Mouse (Mus musculus) stomach, embryonic 14.5 days (tissue): ENCODE results near the gene Socs1. TPM values are rescaled to one million over a fixed set of nuclear protein-coding genes. Genes with fewer than 3 reads are reported as not detected.
A peak's percentile ranks its signal among the peaks of the same experiment; 100 is the strongest.

Experiments
- ATAC-seq: fragments of 200-750 bp; cut with Nextera tagmentation; 2 replicates; pipeline ENCODE4 v1.8.0; 2017; ENCODE audit warnings: low read depth, moderate TSS enrichment; ENCODE audit not compliant: insufficient number of reproducible peaks, insufficient read depth, low FRiP score
- H3K27ac ChIP-seq: fragments of 300-500 bp; sonication (generic); 2 replicates; pipeline ENCODE4 v1.5.1; 2014; ENCODE audit warnings: mild to moderate bottlenecking, low read length, moderate library complexity, mixed read lengths
- H3K27me3 ChIP-seq: fragments of 300-500 bp; sonication (generic); 2 replicates; pipeline ENCODE4 v1.6.1; 2014; ENCODE audit warnings: low read length, control low read depth, mixed read lengths; ENCODE audit not compliant: control insufficient read depth, insufficient read depth
- H3K36me3 ChIP-seq: fragments of 300-500 bp; sonication (generic); 2 replicates; pipeline ENCODE4 v1.6.1; 2014; ENCODE audit warnings: mild to moderate bottlenecking, control low read depth, low read length, moderate library complexity, mixed read lengths; ENCODE audit not compliant: control insufficient read depth, insufficient read depth
- H3K4me1 ChIP-seq: fragments of 300-500 bp; sonication (generic); 2 replicates; pipeline ENCODE4 v1.6.1; 2014; ENCODE audit warnings: low read length, control low read depth, mixed read lengths; ENCODE audit not compliant: control insufficient read depth, insufficient read depth
- H3K4me2 ChIP-seq: fragments of 300-500 bp; sonication (generic); replicated peaks from 2 replicates; pipeline ENCODE4 v1.6.1; 2014; ENCODE audit warnings: low read depth, low read length, control low read depth
- H3K4me3 ChIP-seq: fragments of 300-500 bp; sonication (generic); 2 replicates; pipeline ENCODE4 v1.5.1; 2014; ENCODE audit warnings: low read depth, low read length, control low read depth
- H3K9ac ChIP-seq: fragments of 300-500 bp; sonication (generic); replicated peaks from 2 replicates; pipeline ENCODE4 v1.6.1; 2014; ENCODE audit warnings: low read depth, mild to moderate bottlenecking, control low read depth, low read length, moderate library complexity, mixed read lengths
- H3K9me3 ChIP-seq: fragments of 300-500 bp; sonication (generic); 2 replicates; pipeline ENCODE4 v1.6.1; 2016; ENCODE audit warnings: low read depth, low read length, control low read depth; ENCODE audit not compliant: control insufficient read depth
- WGBS: fragments of 180-500 bp; shearing (Covaris S2); extraction: QIAGEN DNeasy Blood & Tissue Kit; methylation state at CpG from one replicate; pipeline ENCODE4 v1.1.7; 2014; 5-methylcytosine and 5-hydroxymethylcytosine counted together
- polyA plus RNA-seq: library from polyadenylated mRNA; unstranded; fragments of >200 nt; fragmentation: Nextera tagmentation; extraction: Ambion mirVana; gene quantifications from 2 replicates; pipeline ENCODE4 v1.2.1, GENCODE M21; 2014

Gene Socs1
- polyA plus RNA-seq, result 11.3 and 11.4 TPM in 2 replicates

DNA sequence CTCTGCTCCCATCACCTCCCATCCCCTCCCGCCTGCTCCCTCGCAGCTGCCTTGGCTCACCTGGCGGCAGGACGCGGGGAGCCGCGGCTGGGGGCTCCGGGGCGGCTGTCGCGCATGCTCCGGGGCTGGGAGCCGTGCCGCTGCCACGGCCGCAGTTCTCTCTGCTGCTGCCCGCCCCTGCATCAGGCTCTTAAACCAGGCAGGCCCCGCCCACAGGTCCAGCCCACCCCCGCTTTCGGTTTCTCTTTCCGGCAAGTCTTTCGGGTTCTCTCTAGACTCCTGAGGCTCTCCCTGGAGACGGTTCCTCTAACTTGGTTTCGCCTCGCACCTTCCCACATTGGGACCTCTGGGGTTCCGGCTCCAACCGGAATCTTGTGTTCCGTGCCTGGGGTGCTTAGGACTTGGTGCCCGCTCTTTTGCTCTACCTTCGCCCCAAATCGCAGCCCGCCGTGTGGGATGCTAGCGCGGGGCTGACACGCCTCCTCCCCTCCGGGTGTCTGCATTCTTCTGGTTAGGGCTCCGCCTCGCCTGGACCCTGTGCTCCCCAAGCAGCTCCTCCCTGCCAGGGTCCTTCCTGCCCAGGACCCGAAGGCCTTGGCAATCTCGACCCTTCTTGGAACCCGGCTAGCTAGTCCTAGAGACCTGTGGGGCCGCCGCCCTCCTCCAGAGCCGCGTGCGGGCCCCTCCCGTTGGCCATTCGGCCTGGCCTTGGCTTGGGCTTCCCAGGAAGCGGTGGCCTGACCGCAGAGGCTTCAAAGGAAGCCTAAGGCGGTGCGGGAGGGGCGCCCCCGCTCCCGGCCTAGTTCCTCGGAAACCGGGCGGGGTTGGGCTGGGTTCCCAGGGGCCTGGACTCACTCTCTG, at the start of gene Socs1:
Gene Socs1 (minus strand): TSS at position 166 of the 861 bp plus-strand sequence.
- H3K4me1 ChIP-seq, result peaks cover 37% of the 10 kb centered on the region
- no peaks in the 10 kb centered on the region for H3K27me3 ChIP-seq

DNA sequence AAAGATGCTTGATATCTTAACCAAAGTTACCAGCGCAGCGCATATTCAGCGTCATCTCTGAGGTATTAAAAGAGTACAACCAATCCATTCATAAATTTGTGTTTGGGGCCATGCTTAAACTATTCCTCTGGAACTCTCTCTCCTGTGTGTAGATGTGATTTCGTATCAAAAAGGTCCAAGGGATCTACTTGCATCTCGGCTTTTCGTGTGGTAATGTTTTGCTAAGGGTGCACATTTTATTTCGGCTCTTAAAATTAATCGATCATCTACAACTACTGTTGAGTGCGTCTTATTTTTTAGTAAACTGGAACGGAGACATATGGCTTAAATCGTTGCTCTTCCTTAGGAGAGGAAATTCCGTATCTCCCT, 49.2 kb upstream of the Socs1 start:
- WGBS, result 5% methylated on average over 12 of the region's 12 CpGs
- no peak for ATAC-seq
- Histone ChIP-seq H3K36me3 (no peaks in the 10 kb centered on the region), H3K27me3 (no peaks in the 10 kb centered on the region), H3K4me1 (peaks cover 7% of the 10 kb centered on the region), H3K4me3 (peak overlapping the region; percentile 72), H3K27ac (no peak overlapping the region), H3K9me3 (no peaks in the 10 kb centered on the region), H3K4me2 (peak overlapping the region; percentile 68), H3K9ac (peak overlapping the region; percentile 67; the same call in 1 of the 2 replicates)

More for the DNA sequence above, at the start of gene Socs1:
- H3K36me3 ChIP-seq, result 0 out of 2 replicates have a peak, but pooled peaks cover 3% of the 10 kb centered on the region
- peak within 1 kb of the TSS; percentile 77 for H3K9ac ChIP-seq
- peak within 1 kb of the TSS; percentile 52 for H3K4me3 ChIP-seq
- peak within 1 kb of the TSS; percentile 95 for H3K4me2 ChIP-seq
- peak within 1 kb of the TSS; percentile 99 for H3K27ac ChIP-seq
- under 1% methylated on average over 58 of the region's 59 CpGs for WGBS
- H3K9me3 ChIP-seq, result no peaks in the 10 kb centered on the region
- ATAC-seq, result peak; percentile 83

DNA sequence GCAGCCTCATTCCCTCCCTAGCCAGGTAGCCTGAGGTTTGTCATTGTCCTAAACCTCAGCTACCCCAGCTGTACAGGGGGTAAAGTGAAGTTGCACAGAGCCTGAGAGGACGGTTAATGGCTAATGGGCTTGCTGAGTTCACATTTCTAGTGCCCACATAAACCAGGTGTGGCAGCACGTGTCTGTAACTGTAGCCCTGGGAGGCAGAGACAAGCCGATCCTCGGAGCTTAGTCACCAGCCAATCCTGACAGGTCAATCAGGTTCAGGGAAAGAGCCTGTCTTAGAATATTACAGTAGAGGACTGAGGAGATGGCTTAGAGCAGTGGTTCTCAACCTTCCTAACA, 43.1 kb upstream of the Socs1 start:
- WGBS, result 81% methylated on average over 4 of the region's 4 CpGs
- H3K27me3 ChIP-seq, result no peaks in the 10 kb centered on the region
- no peak overlapping the region for H3K27ac ChIP-seq
- no peaks in the 10 kb centered on the region for H3K36me3 ChIP-seq
- H3K4me1 ChIP-seq, result no peaks in the 10 kb centered on the region
- H3K4me2 ChIP-seq, result no peak overlapping the region
- H3K9me3 ChIP-seq, result no peaks in the 10 kb centered on the region
- no peak overlapping the region for H3K4me3 ChIP-seq
- ATAC-seq, result no peak
- no peak overlapping the region for H3K9ac ChIP-seq

DNA sequence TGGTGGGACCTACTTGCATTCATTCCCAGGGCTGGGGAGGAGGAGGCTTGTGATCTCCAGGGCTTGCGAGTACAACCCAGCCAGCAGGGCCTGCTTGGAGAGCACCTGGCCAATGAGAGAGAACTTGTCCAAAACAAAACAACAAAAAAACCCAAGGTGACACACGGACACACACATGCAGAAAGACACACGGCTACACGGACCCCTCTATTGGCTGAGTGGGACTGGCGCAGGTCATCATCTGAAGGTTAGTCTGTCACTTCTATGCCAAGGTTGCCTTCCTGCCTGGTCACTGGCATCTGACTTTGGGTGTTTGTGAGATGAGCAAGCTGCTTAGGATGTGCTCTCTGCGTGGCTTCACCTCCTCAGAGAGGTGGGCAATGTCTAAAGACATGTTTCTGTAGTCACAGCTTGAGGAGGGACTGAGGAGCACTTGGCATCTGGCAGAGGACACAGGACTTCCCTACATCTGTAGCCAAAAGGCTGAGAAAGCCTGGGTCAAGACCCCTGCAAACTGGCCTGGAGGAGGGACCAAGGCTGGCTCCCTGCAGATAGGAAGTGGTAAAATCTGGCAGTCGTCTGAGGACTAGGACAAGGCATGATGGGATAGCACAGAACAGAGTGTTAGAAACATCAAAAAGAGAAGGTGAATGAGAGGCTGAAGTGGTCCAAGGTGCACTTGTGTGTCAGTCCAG, 42.6 kb upstream of the Socs1 start:
- Histone ChIP-seq H3K4me3 (no peak overlapping the region), H3K27me3 (no peaks in the 10 kb centered on the region), H3K9me3 (no peaks in the 10 kb centered on the region), H3K4me2 (no peak overlapping the region), H3K36me3 (no peaks in the 10 kb centered on the region), H3K4me1 (no peaks in the 10 kb centered on the region), H3K27ac (no peak overlapping the region), H3K9ac (no peak overlapping the region)
- no peak for ATAC-seq
- WGBS, result 82% methylated on average over 7 of the region's 7 CpGs

DNA sequence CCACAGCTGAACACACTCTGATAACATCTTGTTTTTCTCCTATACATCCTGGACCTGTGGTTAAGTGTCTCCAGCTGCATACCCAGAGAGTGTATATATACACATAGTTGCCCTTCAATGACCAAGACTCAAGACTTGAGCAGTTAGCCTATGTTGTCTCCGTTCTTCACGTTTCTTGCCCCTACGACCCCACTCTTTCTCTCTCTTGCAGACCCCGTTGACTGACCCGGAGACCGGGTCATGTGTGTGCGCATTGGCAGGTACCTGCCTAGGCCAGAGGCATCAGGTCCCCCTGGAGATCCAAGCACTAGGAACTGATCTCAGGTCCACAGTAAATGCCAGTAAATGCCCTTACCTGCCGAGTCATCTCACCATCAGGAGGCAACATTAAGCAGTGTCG, 41.9 kb upstream of the Socs1 start:
- H3K9ac ChIP-seq, result no peak overlapping the region
- H3K9me3 ChIP-seq, result no peaks in the 10 kb centered on the region
- no peaks in the 10 kb centered on the region for H3K4me1 ChIP-seq
- 87% methylated on average over 9 of the region's 9 CpGs for WGBS
- no peak for ATAC-seq
- H3K27me3 ChIP-seq, result no peaks in the 10 kb centered on the region
- no peaks in the 10 kb centered on the region for H3K36me3 ChIP-seq
- no peak overlapping the region for H3K4me3 ChIP-seq
- H3K27ac ChIP-seq, result no peak overlapping the region
- H3K4me2 ChIP-seq, result no peak overlapping the region

DNA sequence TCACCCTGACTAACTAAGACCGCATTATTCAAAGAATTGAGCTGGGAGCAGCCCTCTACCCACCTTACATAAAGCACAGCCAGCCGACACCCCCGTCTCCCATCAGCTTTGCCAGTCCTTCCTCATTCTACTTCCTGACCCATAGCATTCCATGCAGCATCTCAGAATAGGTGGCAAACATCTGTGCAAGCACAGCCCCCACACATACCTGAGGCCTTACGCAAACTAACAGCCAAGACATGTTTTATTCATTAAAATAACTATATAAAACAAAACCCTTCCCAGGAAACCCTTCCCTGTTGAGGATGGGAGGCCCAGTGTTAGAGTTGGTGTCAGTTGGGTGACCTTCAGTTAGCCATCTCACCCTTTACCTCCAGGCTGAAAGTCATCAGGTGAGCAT, 40.5 kb upstream of the Socs1 start:
- H3K9me3 ChIP-seq, result no peaks in the 10 kb centered on the region
- no peak for ATAC-seq
- no peak overlapping the region for H3K4me2 ChIP-seq
- H3K4me1 ChIP-seq, result no peaks in the 10 kb centered on the region
- H3K36me3 ChIP-seq, result no peaks in the 10 kb centered on the region
- H3K4me3 ChIP-seq, result no peak overlapping the region
- H3K9ac ChIP-seq, result no peak overlapping the region
- no peak overlapping the region for H3K27ac ChIP-seq
- 80% methylated on average over 4 of the region's 4 CpGs for WGBS
- no peaks in the 10 kb centered on the region for H3K27me3 ChIP-seq

DNA sequence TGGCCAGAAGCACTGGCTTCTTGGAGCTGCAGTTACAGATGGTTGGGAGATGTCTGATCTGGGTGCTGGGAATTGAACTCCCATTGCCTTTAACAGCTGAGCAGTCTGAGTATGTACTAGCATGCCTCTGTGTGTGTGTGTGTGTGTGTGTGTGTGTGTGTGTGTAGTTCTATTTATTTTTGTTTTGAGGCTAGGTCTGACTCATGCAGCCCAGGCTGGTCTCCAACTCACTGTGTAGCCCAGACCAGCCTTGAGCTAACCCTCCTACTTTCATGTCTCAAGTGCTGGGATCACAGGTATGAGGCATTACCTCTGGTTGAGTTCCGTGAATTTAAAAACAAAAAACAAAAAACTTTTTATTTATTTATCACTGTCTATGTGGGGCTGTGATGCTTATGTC, 39.2 kb upstream of the Socs1 start:
- no peaks in the 10 kb centered on the region for H3K27me3 ChIP-seq
- no peaks in the 10 kb centered on the region for H3K4me1 ChIP-seq
- WGBS, result 81% methylated on average over 1 of the region's 1 CpGs
- H3K4me3 ChIP-seq, result no peak overlapping the region
- H3K9ac ChIP-seq, result no peak overlapping the region
- H3K27ac ChIP-seq, result no peak overlapping the region
- ATAC-seq, result no peak
- no peak overlapping the region for H3K4me2 ChIP-seq
- H3K36me3 ChIP-seq, result no peaks in the 10 kb centered on the region
- no peaks in the 10 kb centered on the region for H3K9me3 ChIP-seq

DNA sequence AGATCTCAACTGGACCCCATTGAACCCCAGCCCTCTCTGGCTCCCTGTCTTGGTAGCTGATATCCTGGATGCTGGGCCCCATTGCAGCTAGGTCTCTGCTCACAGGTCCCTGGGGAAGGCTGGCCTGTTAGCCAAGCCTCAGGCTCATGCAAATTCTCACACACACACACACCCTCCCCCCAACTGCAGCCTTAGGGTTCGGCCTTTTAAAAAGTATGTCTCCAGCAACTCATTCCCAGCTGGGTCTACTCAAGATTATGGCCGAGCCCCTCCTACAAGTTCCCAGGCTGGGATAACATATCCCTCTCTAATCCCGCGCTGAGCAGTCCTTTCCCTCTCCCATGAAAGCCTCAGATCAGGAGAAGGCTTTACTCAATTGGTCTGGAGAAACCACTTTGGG, 36.1 kb upstream of the Socs1 start:
- 39% methylated on average over 4 of the region's 4 CpGs for WGBS
- H3K27me3 ChIP-seq, result no peaks in the 10 kb centered on the region
- H3K9ac ChIP-seq, result no peak overlapping the region
- no peak overlapping the region for H3K4me2 ChIP-seq
- no peak overlapping the region for H3K4me3 ChIP-seq
- ATAC-seq, result peak; percentile 46; the same call in 1 of the 2 replicates
- H3K27ac ChIP-seq, result peak overlapping the region; percentile 4; the same call in 1 of the 2 replicates
- no peaks in the 10 kb centered on the region for H3K36me3 ChIP-seq
- H3K4me1 ChIP-seq, result no peaks in the 10 kb centered on the region
- no peaks in the 10 kb centered on the region for H3K9me3 ChIP-seq
